Mouse (Mus musculus): Measurements from ENCODE around the gene Palld.

DNA sequence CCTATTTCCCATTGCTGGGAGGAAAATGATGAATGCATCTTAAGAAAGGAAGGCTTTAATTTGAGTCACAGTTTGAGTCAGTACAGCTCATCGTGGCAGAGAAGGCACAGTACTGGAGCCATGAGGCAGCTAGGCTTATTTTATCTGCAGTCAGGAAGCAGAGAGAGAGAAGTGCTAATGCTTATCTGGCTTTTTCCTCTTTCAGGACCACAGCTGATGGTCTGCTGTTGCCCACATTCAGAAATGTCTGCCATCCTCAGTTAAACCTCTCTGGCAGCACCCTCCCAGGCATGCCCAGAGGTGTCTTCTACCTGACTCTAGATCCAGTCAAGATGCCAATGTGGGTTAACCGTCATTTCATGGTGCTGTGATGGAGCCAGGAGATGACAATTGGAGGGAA lies 438.1 kb downstream of the Palld start:
- TF ChIP-seq CTCF (IDR thresholded peaks at IDR 0.05; ENCODE audit: extremely low read depth, insufficient read length, insufficient replicate concordance, low read depth, low read length) (no peak), POLR2A (IDR thresholded peaks at IDR 0.05; ENCODE audit: low read depth, low read length) (no peak)

All from small intestine, adult 2 months (tissue).